Mouse (Mus musculus): ENCODE results near the gene Gm8978. TPM values are rescaled to one million over a fixed set of nuclear protein-coding genes. Genes with fewer than 3 reads are reported as not detected.
"Not testable (repeated sequence)": the region's sequence is repeated elsewhere in the genome, so short reads cannot be mapped to it uniquely, and the experiment has no call there.

Gene Gm8978
- polyA plus RNA-seq (2015; fragmentation: Nextera tagmentation; extraction: Ambion mirVana): not detected in 2 replicates

DNA sequence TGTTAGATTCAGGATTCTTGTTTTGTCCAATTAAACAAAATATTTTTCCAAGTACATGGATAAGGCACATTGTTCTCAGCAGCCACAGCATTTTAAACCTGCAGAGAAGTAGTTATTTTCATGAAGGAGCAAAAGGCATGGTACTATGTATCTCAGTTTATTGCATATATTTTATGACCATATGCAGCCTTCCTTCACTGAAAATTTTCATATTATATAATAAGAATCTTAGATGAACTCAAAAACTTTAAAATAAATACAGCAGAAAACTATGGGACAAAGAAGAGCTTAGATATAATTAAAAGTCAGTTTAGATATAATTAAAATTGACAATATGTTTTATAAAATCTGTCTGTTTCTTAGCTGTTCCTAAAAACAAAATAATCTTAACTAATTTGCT lies at the start of gene Gm8978:
Gm8978 (minus strand) TSS at position 101 of the 400 bp plus-strand sequence.
- not testable (repeated sequence) for ATAC-seq (replicated peaks); H3K9me3 ChIP-seq; H3K4me3 ChIP-seq; H3K4me1 ChIP-seq; H3K27ac ChIP-seq; H3K9ac ChIP-seq; H3K36me3 ChIP-seq (replicated peaks); H3K4me2 ChIP-seq; H3K27me3 ChIP-seq (replicated peaks)

DNA sequence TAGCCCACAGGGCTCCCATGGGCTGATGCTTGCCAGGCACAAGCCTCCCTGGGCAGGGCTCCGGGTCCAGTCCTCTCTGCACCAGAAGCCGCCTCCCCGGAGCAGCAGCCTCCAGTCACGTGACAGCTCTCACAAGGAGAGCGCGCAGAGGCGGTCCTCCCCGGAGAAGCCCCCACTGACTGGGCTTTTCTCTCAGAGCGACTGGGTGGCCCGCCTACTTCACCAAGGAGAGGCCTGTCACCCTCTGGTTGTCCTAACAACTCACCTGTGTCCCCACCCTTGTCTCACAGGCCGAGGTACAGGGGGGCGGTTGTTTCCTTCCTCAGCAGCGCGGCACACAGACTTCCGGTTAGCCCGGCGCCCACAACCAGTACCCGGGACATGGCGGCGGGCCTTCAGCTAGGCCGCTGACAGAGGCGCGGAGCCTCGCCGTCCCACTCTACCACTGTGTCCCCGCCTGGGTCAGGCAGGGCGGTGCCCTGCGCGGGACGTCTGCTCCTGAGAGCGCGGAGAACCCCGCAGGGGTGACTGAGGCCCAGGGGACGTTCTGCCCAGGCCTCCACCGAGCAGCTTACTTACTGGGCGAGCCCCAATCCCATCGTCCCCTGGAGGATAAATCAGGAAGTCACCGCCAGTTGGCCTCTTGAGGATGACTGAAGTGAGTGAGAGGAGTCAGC lies 35.3 kb downstream of the Gm8978 start:
- WGBS: 0% methylated on average over 8 of the region's 38 CpGs

DNA sequence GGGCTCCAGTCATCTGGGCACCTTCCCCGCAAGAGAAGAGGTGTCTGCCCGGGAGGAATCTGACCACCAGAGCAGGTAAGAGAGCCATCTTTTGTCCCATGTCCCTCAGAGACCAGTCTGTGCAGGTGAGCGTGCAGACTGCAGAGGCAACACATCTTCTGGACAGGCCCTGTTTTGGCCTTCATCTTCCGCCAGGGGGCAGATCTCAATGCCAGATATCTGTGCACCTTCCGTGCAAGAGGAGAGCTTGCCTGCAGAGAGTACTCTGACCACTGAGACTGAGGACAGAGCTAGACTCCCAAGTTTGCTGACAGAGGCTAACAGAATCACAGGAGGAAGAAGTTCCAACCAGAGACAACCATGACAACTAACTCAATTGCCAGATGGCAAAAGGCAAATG lies 56.5 kb downstream of the Gm8978 start:
- 85% methylated on average over 5 of the region's 5 CpGs for WGBS
- not testable (repeated sequence) for H3K4me1 ChIP-seq; H3K9me3 ChIP-seq; H3K36me3 ChIP-seq (replicated peaks); H3K9ac ChIP-seq; H3K4me2 ChIP-seq; ATAC-seq (replicated peaks); H3K27ac ChIP-seq; H3K4me3 ChIP-seq; H3K27me3 ChIP-seq (replicated peaks)

More for the DNA sequence above, 35.3 kb downstream of the Gm8978 start:
- Histone ChIP-seq H3K27ac (peak overlapping the region; percentile 72), H3K4me2 (peak overlapping the region; percentile 47), H3K4me3 (peak overlapping the region; percentile 38), H3K9ac (peak overlapping the region; percentile 33)
- not testable (repeated sequence) for H3K9me3 ChIP-seq; H3K4me1 ChIP-seq; H3K36me3 ChIP-seq (replicated peaks); H3K27me3 ChIP-seq (replicated peaks)
- peak; percentile 99 for ATAC-seq (replicated peaks)

Small RNA genes lying within 50 kb of the gene (microRNA-seq; reads per million reads assigned to microRNA genes)
- gene Gm27440: not detected

Other genes starting within 250 kb of the Gm8978 start
- gene Rnls, start 233.0 kb downstream of the Gm8978 start, polyA plus RNA-seq (2015; fragmentation: Nextera tagmentation; extraction: Ambion mirVana): 10.7 and 10.9 TPM in 2 replicates
- not detected in 2 replicates for gene Lipo4, start 107.5 kb downstream of the Gm8978 start, polyA plus RNA-seq (2015; fragmentation: Nextera tagmentation; extraction: Ambion mirVana)
- gene Lipo2, start 126.1 kb upstream of the Gm8978 start, polyA plus RNA-seq (2015; fragmentation: Nextera tagmentation; extraction: Ambion mirVana): 0.41 and 0.63 TPM in 2 replicates
- 12.8 and 12.9 TPM in 2 replicates for gene Lipo3, start 136.7 kb upstream of the Gm8978 start, polyA plus RNA-seq (2015; fragmentation: Nextera tagmentation; extraction: Ambion mirVana)
- not detected in 2 replicates for gene Lipo1, start 162.2 kb upstream of the Gm8978 start, polyA plus RNA-seq (2015; fragmentation: Nextera tagmentation; extraction: Ambion mirVana)